Mouse (Mus musculus) hindbrain, embryonic 16.5 days (tissue): ENCODE measurements around the gene Ak5. TPM values are rescaled to one million over a fixed set of nuclear protein-coding genes. Genes with fewer than 3 reads are reported as not detected.

Experiments used
- ATAC-seq: fragments of 200-750 bp; cut with Nextera tagmentation; 2 replicates; pipeline ENCODE4 v1.8.0; 2017; ENCODE audit warnings: moderate TSS enrichment, moderate library complexity
- H3K27ac ChIP-seq: fragments of 300-500 bp; sonication (generic); 2 replicates; pipeline ENCODE4 v1.5.1; 2014; ENCODE audit warnings: low read depth, mild to moderate bottlenecking, control low read depth, low read length, moderate library complexity
- H3K27me3 ChIP-seq: fragments of 300-500 bp; sonication (generic); replicated peaks from 2 replicates; pipeline ENCODE4 v1.6.1; 2014; ENCODE audit warnings: low read length; ENCODE audit not compliant: control insufficient read depth, insufficient read depth
- H3K36me3 ChIP-seq: fragments of 300-500 bp; sonication (generic); 2 replicates; pipeline ENCODE4 v1.6.1; 2014; ENCODE audit warnings: mild to moderate bottlenecking, low read length, moderate library complexity, mixed read lengths; ENCODE audit not compliant: control insufficient read depth, insufficient read depth
- H3K4me1 ChIP-seq: fragments of 300-500 bp; sonication (generic); 2 replicates; pipeline ENCODE4 v1.6.1; 2014; ENCODE audit warnings: low read depth, low read length; ENCODE audit not compliant: control insufficient read depth, insufficient read depth
- H3K4me2 ChIP-seq: fragments of 300-500 bp; sonication (generic); 2 replicates; pipeline ENCODE4 v1.6.1; 2014; ENCODE audit warnings: mild to moderate bottlenecking, low read length, control low read depth, moderate library complexity
- H3K4me3 ChIP-seq: fragments of 300-500 bp; sonication (generic); 2 replicates; pipeline ENCODE4 v1.5.1; 2014; ENCODE audit warnings: mild to moderate bottlenecking, low read length, control low read depth, moderate library complexity
- H3K9ac ChIP-seq: fragments of 300-500 bp; sonication (generic); 2 replicates; pipeline ENCODE4 v1.6.1; 2014; ENCODE audit warnings: low read depth, mild to moderate bottlenecking, control low read depth, low read length, moderate library complexity
- H3K9me3 ChIP-seq: fragments of 300-500 bp; sonication (generic); 2 replicates; pipeline ENCODE4 v1.6.1; 2014; ENCODE audit warnings: mild to moderate bottlenecking, low read length, moderate library complexity; ENCODE audit not compliant: control insufficient read depth
- WGBS: fragments of 180-500 bp; shearing (Covaris S2); extraction: QIAGEN DNeasy Blood & Tissue Kit; methylation state at CpG from one replicate; pipeline ENCODE4 v1.1.7; 2014; 5-methylcytosine and 5-hydroxymethylcytosine counted together
- polyA plus RNA-seq: library from polyadenylated mRNA; unstranded; fragments of >200 nt; fragmentation: Nextera tagmentation; extraction: Ambion mirVana; gene quantifications from 2 replicates; pipeline ENCODE4 v1.2.1, GENCODE M21; 2015

Gene Ak5
- polyA plus RNA-seq, 1 experiment from 2014 or later = 20.7 TPM

GRCm38 (mm10) chr3:152438068-152438467 lies 230.1 kb downstream of the Ak5 start:
- no peak overlapping the region for H3K27ac ChIP-seq
- H3K4me1 ChIP-seq = no peaks in the 10 kb centered on the region
- 98% methylated on average over 7 of the region's 7 CpGs for WGBS
- H3K9ac ChIP-seq = no peak overlapping the region
- H3K4me3 ChIP-seq = no peak overlapping the region
- no peak for ATAC-seq
- no peaks in the 10 kb centered on the region for H3K9me3 ChIP-seq
- H3K27me3 ChIP-seq = no peaks in the 10 kb centered on the region
- H3K36me3 ChIP-seq = no peaks in the 10 kb centered on the region
- H3K4me2 ChIP-seq = no peak overlapping the region

DNA sequence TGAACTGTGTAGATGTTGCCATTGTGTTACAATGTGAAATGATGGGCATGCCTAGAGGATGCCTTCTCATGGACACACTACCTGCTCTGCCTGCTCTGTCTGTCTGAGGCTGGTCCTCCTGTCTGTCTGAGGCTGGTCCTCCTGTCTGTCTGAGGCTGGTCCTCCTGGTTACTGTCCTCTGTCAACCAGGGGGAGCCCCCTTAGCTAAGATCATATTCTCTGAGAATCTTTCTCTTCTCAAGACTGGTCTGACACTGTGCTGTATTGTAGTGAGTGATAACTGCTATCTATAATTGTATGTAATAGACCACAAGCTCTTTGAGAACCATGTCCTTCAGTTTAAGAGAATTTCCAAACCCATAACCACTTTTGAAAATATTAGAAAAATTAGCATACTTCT lies 232.6 kb downstream of the Ak5 start:
- no peaks in the 10 kb centered on the region for H3K4me1 ChIP-seq
- H3K4me3 ChIP-seq = no peak overlapping the region
- ATAC-seq = no peak
- no peak overlapping the region for H3K27ac ChIP-seq
- no peaks in the 10 kb centered on the region for H3K27me3 ChIP-seq
- no peaks in the 10 kb centered on the region for H3K9me3 ChIP-seq
- H3K9ac ChIP-seq = no peak overlapping the region
- no peaks in the 10 kb centered on the region for H3K36me3 ChIP-seq
- H3K4me2 ChIP-seq = no peak overlapping the region

- no peak for ATAC-seq
- Histone ChIP-seq H3K27me3 (no peaks in the 10 kb centered on the region), H3K9ac (no peak overlapping the region), H3K36me3 (0 out of 2 replicates have a peak, but pooled peaks cover 2% of the 10 kb centered on the region), H3K4me2 (no peak overlapping the region), H3K27ac (no peak overlapping the region), H3K9me3 (no peaks in the 10 kb centered on the region), H3K4me1 (no peaks in the 10 kb centered on the region), H3K4me3 (no peak overlapping the region)
- WGBS = 95% methylated on average over 7 of the region's 7 CpGs
Measured at GRCm38 (mm10) chr3:152432677-152433076, 235.5 kb downstream of the Ak5 start.

- Histone ChIP-seq H3K27ac (no peak overlapping the region), H3K27me3 (no peaks in the 10 kb centered on the region), H3K9me3 (no peaks in the 10 kb centered on the region), H3K9ac (no peak overlapping the region), H3K4me1 (no peaks in the 10 kb centered on the region), H3K36me3 (peaks cover 7% of the 10 kb centered on the region; the same call in 1 of the 2 replicates), H3K4me3 (no peak overlapping the region), H3K4me2 (no peak overlapping the region)
- WGBS = 93% methylated on average over 8 of the region's 8 CpGs
- ATAC-seq = no peak
Measured at GRCm38 (mm10) chr3:152428925-152429324, 239.2 kb downstream of the Ak5 start.

Other genes with a start within 250 kb of the Ak5 start
- gene Pigk, start 45.7 kb upstream of the Ak5 start, polyA plus RNA-seq = 44.5 and 58.1 TPM in 2 replicates